Mouse (Mus musculus): Measurements from ENCODE around the gene Greb1. TPM values are rescaled to one million over a fixed set of nuclear protein-coding genes. Genes with fewer than 3 reads are reported as not detected.
A peak's percentile ranks its signal among the peaks of the same experiment; 100 is the strongest.

Gene Greb1
- polyA plus RNA-seq, 1 experiment from 2014 or later = 5.6 TPM

DNA sequence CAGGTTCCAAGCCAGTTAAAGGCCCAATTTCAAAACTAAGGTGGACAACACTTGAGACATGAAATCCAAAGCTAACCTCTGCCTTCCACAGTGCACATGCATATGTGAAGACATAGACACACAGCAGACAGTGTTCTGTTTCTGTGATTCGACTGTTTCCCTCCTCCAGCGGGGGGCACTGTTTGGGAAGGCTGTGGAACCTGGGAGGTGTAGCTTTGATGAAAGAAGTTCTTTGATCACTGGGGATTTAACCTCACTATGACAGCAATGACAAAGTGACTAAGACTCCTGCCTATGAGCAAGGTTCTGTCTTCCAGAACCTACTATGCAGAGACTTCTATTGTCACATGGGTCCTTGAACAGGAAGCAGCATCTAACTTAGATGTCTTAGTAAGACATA, 29.1 kb upstream of the Greb1 start:
- H3K9ac ChIP-seq = no peak overlapping the region
- WGBS = 81% methylated on average over 2 of the region's 2 CpGs
- no peak overlapping the region for H3K27ac ChIP-seq
- H3K4me3 ChIP-seq = no peak overlapping the region
- H3K4me2 ChIP-seq (replicated peaks) = no peak overlapping the region
- H3K36me3 ChIP-seq = peaks cover 38% of the 10 kb centered on the region
- no peaks in the 10 kb centered on the region for H3K27me3 ChIP-seq
- no peak for ATAC-seq (ENCODE audit: insufficient number of reproducible peaks, insufficient read depth, low FRiP score, low TSS enrichment)
- peaks cover 2% of the 10 kb centered on the region; the same call in 1 of the 2 replicates for H3K4me1 ChIP-seq
- no peaks in the 10 kb centered on the region for H3K9me3 ChIP-seq

DNA sequence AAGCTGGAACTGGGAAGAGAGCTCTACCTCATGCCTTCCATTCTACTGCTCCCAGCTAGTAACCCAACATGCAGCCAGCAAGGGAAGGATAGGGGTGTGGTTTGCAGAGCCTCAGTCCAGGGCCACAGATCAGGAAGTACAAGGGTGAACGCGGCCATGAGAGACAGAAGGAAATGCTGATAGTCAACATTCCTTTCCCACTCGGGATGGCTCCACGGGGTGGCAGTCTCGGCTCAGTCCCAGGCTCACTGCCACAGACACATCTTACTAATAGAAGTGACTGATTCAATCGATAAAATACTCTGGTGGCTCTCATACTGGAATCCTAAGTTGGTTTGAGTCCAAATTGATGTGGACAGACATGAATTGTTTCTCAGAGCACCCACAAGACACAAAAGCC, 27.8 kb upstream of the Greb1 start:
- WGBS = 73% methylated on average over 6 of the region's 6 CpGs

DNA sequence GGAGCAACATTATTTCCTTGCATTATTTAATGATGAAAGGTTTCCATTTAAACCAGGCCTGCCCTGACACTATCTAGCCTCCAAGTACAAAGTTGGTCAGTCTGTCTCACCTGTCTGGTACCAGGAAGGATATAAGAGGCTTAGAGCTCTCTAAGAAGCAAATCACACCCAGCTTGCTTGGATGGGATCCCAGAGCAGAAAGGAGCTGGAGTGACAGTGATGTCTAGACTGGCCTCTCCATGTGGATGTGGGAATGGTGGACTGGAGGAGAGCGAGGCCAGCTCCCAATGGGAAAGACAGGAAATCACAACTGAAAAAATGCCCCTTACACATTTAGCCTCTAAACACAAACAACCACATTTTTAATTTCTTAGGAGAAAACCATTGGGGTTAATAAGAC, 23.0 kb upstream of the Greb1 start:
- Histone ChIP-seq H3K9me3 (no peaks in the 10 kb centered on the region), H3K4me1 (no peaks in the 10 kb centered on the region), H3K27ac (no peak overlapping the region), H3K4me3 (no peak overlapping the region), H3K9ac (no peak overlapping the region), H3K4me2 (replicated peaks) (no peak overlapping the region), H3K27me3 (no peaks in the 10 kb centered on the region), H3K36me3 (peaks cover 82% of the 10 kb centered on the region)
- WGBS = 96% methylated on average over 1 of the region's 1 CpGs
- no peak for ATAC-seq (ENCODE audit: insufficient number of reproducible peaks, insufficient read depth, low FRiP score, low TSS enrichment)

More for the DNA sequence above, 27.8 kb upstream of the Greb1 start:
- no peak for ATAC-seq (ENCODE audit: insufficient number of reproducible peaks, insufficient read depth, low FRiP score, low TSS enrichment)
- Histone ChIP-seq H3K27ac (no peak overlapping the region), H3K27me3 (no peaks in the 10 kb centered on the region), H3K4me1 (no peaks in the 10 kb centered on the region), H3K4me3 (no peak overlapping the region), H3K9me3 (no peaks in the 10 kb centered on the region), H3K4me2 (replicated peaks) (no peak overlapping the region), H3K9ac (no peak overlapping the region), H3K36me3 (peaks cover 48% of the 10 kb centered on the region)

DNA sequence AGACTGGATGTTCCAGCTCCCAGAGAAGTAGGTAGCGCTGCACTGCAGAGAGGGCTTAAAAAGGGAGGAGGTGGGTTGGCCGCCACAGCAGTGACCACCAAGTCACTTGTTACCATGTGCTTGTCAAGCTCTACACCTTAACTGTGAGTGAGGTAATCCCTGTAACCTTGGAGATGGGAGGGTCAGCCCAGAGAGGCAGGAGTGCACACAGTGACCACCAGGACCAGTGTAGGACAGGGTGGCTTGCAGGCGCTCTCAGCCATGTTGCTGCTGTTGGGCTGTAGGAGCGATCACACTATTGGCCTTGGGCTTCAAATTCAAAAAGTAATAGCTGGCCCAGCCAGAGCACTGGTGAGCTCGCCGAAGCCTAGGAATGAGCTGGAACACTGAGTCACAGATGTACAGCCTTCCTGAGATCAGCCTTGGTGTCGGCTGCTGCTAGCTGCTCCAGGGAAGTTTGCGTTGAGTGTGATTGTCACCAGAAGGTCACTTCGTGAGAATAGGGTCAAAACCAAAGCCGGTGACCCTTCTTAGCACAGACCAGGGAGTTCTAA, 21.6 kb upstream of the Greb1 start:
- Histone ChIP-seq H3K9ac (no peak overlapping the region), H3K27me3 (no peaks in the 10 kb centered on the region), H3K9me3 (no peaks in the 10 kb centered on the region), H3K4me2 (replicated peaks) (no peak overlapping the region), H3K4me3 (no peak overlapping the region), H3K36me3 (peaks cover 77% of the 10 kb centered on the region), H3K27ac (no peak overlapping the region), H3K4me1 (no peaks in the 10 kb centered on the region)
- ATAC-seq (ENCODE audit: insufficient number of reproducible peaks, insufficient read depth, low FRiP score, low TSS enrichment) = no peak
- WGBS = 94% methylated on average over 10 of the region's 10 CpGs

DNA sequence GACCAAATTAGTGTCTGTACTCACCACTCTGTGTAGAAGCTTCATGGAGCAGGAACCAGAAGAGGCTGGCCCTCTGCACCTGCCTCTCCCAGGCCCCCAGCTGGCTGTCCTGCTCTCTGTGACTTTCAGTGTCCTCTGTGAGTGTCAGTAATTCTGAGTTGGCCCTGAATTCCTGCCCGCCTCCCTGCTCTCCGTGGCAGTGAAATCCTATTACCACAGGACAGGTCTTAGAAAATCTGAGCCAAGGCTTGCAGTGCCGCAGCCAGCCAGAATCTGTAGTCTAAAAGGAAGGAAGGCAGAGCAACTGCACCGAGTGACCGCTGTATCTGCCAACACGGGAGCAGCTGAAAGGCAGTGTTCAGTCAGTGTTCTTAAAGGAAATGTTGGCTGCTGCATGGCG, 20.1 kb upstream of the Greb1 start:
- Histone ChIP-seq H3K36me3 (peaks cover 81% of the 10 kb centered on the region), H3K27ac (no peak overlapping the region), H3K4me3 (no peak overlapping the region), H3K9ac (no peak overlapping the region), H3K4me1 (no peaks in the 10 kb centered on the region), H3K27me3 (no peaks in the 10 kb centered on the region), H3K4me2 (replicated peaks) (no peak overlapping the region), H3K9me3 (no peaks in the 10 kb centered on the region)
- 83% methylated on average over 7 of the region's 7 CpGs for WGBS
- no peak for ATAC-seq (ENCODE audit: insufficient number of reproducible peaks, insufficient read depth, low FRiP score, low TSS enrichment)

DNA sequence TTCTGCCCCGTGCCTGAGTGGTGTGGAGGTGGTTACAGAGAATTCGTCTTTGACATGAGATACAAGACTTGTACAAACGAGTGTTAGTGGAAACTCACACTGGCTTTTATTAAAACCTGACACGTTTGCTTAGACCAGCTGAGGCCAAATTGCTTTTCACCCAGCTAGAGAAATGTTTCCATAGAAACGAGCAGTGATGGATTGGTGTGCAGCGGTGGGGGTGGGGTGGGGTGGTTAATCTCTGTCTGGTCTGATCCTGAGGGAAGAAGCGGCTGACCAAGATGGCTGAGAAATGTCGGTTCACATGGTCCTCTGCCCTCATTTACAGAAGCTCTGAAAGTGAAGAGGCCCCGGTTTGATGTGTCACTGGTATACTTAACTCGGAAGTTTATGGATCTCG, 17.8 kb upstream of the Greb1 start:
- Histone ChIP-seq H3K4me1 (no peaks in the 10 kb centered on the region), H3K27me3 (no peaks in the 10 kb centered on the region), H3K27ac (no peak overlapping the region), H3K9ac (no peak overlapping the region), H3K9me3 (no peaks in the 10 kb centered on the region), H3K36me3 (peaks cover 81% of the 10 kb centered on the region), H3K4me2 (replicated peaks) (no peak overlapping the region), H3K4me3 (no peak overlapping the region)
- ATAC-seq (ENCODE audit: insufficient number of reproducible peaks, insufficient read depth, low FRiP score, low TSS enrichment) = no peak
- WGBS = 56% methylated on average over 11 of the region's 11 CpGs

DNA sequence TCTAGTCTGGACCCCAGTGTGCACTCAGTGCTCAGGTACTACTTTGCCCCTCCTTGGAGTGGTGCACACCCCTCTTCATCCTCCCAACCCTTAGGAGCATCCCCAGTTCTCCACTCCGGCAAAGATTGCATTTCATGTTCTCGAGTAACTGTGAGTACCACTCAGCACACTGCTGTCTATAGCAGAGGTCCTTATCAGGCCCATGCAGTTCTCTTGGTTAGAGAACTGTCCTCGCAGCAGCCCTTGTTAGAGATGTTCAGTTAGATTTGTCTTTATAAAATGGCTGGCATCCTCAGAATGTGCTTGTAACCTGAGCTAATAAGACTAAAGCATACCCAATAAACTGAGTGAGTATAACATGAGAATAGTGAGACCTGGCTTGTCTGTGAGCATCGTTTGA, 16.5 kb upstream of the Greb1 start:
- peaks cover 71% of the 10 kb centered on the region for H3K36me3 ChIP-seq

DNA sequence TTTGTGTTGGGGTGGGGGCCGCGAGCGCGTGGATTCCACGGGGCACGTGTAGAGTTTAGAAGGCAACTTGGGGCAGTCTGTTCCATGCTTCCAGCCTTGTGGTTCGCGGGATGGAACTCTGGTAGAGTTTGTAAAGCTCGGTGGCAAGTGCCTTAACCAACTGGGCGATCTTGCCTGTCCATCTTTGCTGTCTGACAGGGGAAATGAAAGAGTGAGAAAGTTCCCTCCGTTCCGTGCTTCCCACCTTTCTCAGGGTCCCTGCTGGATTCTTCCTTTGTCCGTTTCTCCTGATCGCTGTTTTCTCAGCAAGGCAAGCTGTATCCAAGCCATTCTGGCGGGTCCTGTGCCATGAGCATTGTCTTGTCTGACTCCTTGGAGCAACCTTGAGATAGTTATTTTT, 10.8 kb upstream of the Greb1 start:
- Histone ChIP-seq H3K9ac (peak overlapping the region; percentile 86), H3K4me3 (peak overlapping the region; percentile 83), H3K27ac (peak overlapping the region; percentile 73; the same call in 1 of the 2 replicates), H3K36me3 (peaks cover 24% of the 10 kb centered on the region; the same call in 1 of the 2 replicates), H3K27me3 (peaks cover 5% of the 10 kb centered on the region; the same call in 1 of the 2 replicates), H3K9me3 (no peaks in the 10 kb centered on the region), H3K4me2 (replicated peaks) (peak overlapping the region; percentile 71), H3K4me1 (peaks cover 14% of the 10 kb centered on the region)
- 7% methylated on average over 15 of the region's 15 CpGs for WGBS
- no peak for ATAC-seq (ENCODE audit: insufficient number of reproducible peaks, insufficient read depth, low FRiP score, low TSS enrichment)

More for the DNA sequence above, 16.5 kb upstream of the Greb1 start:
- H3K27me3 ChIP-seq = no peaks in the 10 kb centered on the region
- no peak overlapping the region for H3K27ac ChIP-seq
- WGBS = 89% methylated on average over 4 of the region's 4 CpGs
- H3K9me3 ChIP-seq = no peaks in the 10 kb centered on the region
- ATAC-seq (ENCODE audit: insufficient number of reproducible peaks, insufficient read depth, low FRiP score, low TSS enrichment) = no peak
- no peak overlapping the region for H3K4me2 ChIP-seq (replicated peaks)
- no peak overlapping the region for H3K4me3 ChIP-seq
- no peak overlapping the region for H3K9ac ChIP-seq
- peaks cover 9% of the 10 kb centered on the region for H3K4me1 ChIP-seq

DNA sequence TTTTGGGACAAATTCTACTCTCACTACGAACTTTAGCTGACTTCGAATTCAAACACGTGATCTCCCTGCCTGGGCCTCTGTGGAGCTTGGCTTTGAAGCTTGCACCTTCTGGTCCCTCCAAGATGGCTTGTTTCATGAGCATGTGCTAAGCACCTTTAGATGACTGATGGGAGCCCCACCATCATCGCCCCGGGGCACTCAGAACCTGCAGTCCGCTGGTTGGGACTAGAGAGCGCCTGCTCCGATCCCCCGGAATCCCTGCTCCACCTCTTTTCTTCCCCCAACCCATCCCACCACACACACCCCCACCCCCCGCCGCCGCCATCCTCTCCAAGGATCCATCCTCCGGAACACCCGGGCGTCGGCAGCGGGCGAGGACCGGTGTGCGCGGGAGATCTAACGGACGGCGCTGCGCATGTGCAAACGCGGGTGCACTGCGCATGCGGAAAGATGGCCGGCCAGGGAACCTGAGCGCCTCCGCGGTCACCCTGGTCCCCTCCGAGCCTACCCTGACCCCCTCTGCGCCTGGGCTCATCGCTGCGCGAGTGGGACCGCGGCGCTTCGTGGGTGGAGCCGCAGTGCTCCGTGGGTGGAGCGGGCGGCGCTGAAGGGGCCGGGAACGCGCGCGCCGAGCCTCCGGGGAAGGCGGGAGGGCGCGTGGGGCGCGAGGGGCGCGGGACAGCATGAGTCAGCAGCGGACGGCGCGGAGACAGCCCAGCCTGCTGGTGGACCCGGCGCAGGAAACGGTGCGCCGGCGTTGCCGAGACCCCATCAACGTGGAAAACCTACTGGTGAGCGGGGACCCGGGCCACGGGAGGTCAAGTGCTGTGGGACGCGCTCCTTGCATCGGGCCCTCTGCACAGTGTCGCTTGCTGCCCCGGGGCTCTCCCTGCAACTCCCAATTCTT, 10.1 kb upstream of the Greb1 start, which contains the start of gene E2f6:
Gene E2f6, plus strand, starts transcription at position 439 of the 907 bp plus-strand sequence.
- Histone ChIP-seq H3K27ac (peak within 1 kb of the TSS; percentile 73), H3K27me3 (peaks cover 12% of the 10 kb centered on the region; the same call in 1 of the 2 replicates), H3K4me3 (peak within 1 kb of the TSS; percentile 83), H3K9ac (peak within 1 kb of the TSS; percentile 86), H3K36me3 (peaks cover 19% of the 10 kb centered on the region; the same call in 1 of the 2 replicates), H3K4me2 (replicated peaks) (peak within 1 kb of the TSS; percentile 71), H3K9me3 (no peaks in the 10 kb centered on the region), H3K4me1 (peaks cover 14% of the 10 kb centered on the region)
- ATAC-seq (ENCODE audit: insufficient number of reproducible peaks, insufficient read depth, low FRiP score, low TSS enrichment) = peak; percentile 77
- 8% methylated on average over 67 of the region's 81 CpGs for WGBS

DNA sequence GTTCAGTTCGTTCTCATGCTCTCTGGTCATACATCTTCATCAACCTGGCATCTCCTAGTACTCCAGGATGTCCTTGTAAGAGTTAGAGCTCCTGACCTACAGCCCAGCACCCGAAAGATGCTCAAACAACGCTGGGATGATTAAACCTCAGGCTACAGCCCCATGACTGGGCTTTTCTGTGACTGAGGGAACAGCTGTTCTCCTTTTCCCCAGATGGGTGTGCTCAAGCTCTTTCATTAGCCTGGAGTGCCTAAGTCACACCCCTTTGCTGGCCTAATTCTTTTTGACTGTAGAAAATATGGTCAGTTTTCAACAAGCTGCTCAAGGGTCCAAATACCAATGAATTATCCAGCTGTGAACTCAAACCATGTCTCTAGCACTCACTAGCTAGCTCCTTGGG, 7.4 kb upstream of the Greb1 start:
- WGBS = 39% methylated on average over 3 of the region's 3 CpGs
- H3K9ac ChIP-seq = no peak overlapping the region
- no peaks in the 10 kb centered on the region for H3K9me3 ChIP-seq
- ATAC-seq (ENCODE audit: insufficient number of reproducible peaks, insufficient read depth, low FRiP score, low TSS enrichment) = no peak
- H3K27ac ChIP-seq = no peak overlapping the region
- peaks cover 14% of the 10 kb centered on the region for H3K4me1 ChIP-seq
- no peak overlapping the region for H3K4me3 ChIP-seq
- peaks cover 12% of the 10 kb centered on the region; the same call in 1 of the 2 replicates for H3K27me3 ChIP-seq
- H3K4me2 ChIP-seq (replicated peaks) = no peak overlapping the region
- no peaks in the 10 kb centered on the region for H3K36me3 ChIP-seq

DNA sequence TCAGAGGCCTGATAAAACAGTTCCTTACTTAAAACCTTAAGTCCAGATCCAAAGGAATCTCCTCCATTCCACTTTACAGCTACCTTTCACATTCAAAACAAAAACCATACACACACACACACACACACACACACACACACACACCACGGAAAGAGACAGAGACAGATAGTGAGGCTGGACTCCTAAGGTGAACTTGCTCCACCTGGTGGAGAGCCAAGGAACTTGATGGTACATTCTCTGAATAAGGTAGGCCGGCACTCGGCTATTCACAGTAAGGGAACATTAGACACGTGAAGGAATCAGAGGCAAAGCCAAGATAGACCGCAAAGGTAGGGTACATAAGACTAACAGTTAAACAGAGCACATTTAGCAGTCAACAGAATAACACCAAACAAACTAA, 4.8 kb upstream of the Greb1 start:
- H3K36me3 ChIP-seq = no peaks in the 10 kb centered on the region
- H3K9me3 ChIP-seq = no peaks in the 10 kb centered on the region
- H3K4me3 ChIP-seq = no peak overlapping the region
- H3K4me1 ChIP-seq = peaks cover 10% of the 10 kb centered on the region
- 3% methylated on average over 5 of the region's 5 CpGs for WGBS
- H3K4me2 ChIP-seq (replicated peaks) = no peak overlapping the region
- H3K9ac ChIP-seq = no peak overlapping the region
- H3K27ac ChIP-seq = no peak overlapping the region
- ATAC-seq (ENCODE audit: insufficient number of reproducible peaks, insufficient read depth, low FRiP score, low TSS enrichment) = no peak
- peaks cover 12% of the 10 kb centered on the region; the same call in 1 of the 2 replicates for H3K27me3 ChIP-seq

DNA sequence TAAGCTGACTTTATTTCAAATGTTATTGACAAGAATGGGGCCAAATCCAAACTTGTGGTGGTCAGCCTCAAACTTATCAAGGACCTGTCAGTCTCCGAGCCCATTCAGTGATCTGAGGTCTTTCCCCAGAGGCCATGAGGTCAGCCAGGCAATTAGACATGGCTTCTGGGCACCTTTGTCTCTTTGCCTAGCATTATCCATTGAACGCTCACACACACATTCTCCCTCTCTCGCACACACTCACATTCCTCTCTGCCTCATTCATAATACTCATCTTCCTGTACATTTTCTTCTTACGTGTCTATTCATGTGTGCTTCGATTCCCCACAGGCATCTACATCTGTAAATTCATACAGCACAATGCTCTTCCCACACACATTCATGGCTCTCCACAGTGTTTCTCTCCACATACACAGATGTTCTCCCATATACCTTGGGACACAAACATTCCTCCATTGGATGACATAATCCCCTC, 3.3 kb upstream of the Greb1 start:
- Histone ChIP-seq H3K27ac (no peak overlapping the region), H3K9me3 (no peaks in the 10 kb centered on the region), H3K4me1 (peaks cover 18% of the 10 kb centered on the region), H3K4me3 (no peak overlapping the region), H3K9ac (no peak overlapping the region), H3K27me3 (peaks cover 7% of the 10 kb centered on the region; the same call in 1 of the 2 replicates), H3K4me2 (replicated peaks) (no peak overlapping the region), H3K36me3 (no peaks in the 10 kb centered on the region)
- 22% methylated on average over 5 of the region's 5 CpGs for WGBS
- ATAC-seq (ENCODE audit: insufficient number of reproducible peaks, insufficient read depth, low FRiP score, low TSS enrichment) = no peak
